Mouse (Mus musculus): ENCODE measurements around the gene Gpr156. TPM values are rescaled to one million over a fixed set of nuclear protein-coding genes. Genes with fewer than 3 reads are reported as not detected.
"Not testable (repeated sequence)": the region's sequence is repeated elsewhere in the genome, so short reads cannot be mapped to it uniquely, and the experiment has no call there.

Gpr156 gene
- total RNA-seq, 2 experiments from 2014 or later: 1.2 to 1.5 TPM

- no peak for DNase-seq (ENCODE audit: low spot score in 2 of 2)
Measured at GRCm38 (mm10) chr16:37997771-37998170, 81.5 kb downstream of the Gpr156 start.

GRCm38 (mm10) chr16:37999762-38000161 lies 83.5 kb downstream of the Gpr156 start:
- no peak for DNase-seq (ENCODE audit: low spot score in 2 of 2)

GRCm38 (mm10) chr16:38000178-38000577 lies 83.9 kb downstream of the Gpr156 start:
- no peak for DNase-seq (ENCODE audit: low spot score in 2 of 2)

GRCm38 (mm10) chr16:38001766-38002165 lies 85.5 kb downstream of the Gpr156 start:
- DNase-seq (ENCODE audit: low spot score in 2 of 2): no peak

DNA sequence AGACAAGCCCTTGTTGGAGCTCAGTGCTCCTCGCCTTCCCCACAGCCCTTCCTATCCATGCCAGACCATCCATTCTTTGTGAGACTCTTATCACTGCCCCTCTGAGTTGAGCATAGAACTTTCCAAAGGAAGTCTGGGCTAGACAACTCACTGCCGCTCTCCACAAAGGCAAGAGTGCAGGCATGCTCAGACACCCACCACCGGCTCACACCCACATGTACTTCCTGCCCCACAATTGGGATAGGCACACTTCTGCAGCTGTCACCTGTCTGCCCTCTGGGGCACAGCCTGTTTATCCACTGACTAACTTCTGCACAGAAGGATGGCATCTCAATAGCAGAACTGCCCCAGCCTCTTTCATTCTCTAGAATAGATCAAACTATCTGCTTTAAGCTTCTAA lies 86.2 kb downstream of the Gpr156 start:
- DNase-seq (ENCODE audit: low spot score in 2 of 2): no peak

DNA sequence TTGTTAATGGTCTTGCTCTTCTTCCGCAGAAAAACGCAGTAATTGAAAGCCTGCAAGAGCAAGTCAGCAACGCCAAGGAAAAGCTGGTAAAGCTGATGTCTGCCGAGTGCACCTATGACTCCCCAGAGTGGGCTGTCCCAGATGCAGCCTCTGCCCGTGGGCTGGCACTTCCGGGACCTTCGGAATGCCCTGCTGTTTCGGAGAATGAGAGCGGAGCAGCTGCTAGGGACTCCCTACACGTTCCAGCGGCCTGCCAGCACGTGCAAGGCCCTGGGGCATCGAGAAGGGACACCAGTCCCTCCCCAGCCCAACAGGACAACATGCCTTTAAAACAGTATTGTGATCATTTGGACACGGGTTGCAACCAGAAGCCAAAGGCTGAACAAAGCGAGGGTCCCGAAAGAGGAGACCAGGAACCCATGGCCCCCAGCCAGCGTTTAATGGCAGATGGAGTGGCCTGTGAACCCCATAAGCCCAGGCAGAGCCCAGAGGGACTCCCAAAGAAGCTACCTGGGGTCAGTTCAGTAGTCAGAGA lies 88.3 kb downstream of the Gpr156 start:
- DNase-seq (ENCODE audit: low spot score in 2 of 2): peak in 1 of 2 experiments; percentile 2

DNA sequence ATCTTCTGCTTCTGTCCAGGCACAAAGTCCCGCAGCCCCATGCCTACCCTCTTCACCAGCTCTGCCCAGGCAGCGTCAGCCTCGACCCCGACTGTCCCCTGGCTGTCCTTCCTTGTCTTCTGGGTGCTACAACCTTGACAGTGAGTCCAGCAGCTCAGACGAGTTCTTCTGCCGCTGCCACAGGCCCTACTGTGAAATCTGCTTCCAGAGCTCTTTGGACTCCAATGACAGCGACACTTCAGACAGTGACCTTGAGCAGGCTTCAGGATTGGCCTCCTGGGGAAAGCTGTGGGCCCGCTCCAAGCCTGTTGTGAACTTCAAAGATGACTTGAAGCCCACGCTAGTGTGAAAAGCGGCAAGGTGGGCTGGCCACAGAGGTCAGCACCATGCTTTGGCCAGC lies 89.2 kb downstream of the Gpr156 start:
- DNase-seq (ENCODE audit: low spot score in 2 of 2): peak in 1 of 2 experiments; percentile 1

DNA sequence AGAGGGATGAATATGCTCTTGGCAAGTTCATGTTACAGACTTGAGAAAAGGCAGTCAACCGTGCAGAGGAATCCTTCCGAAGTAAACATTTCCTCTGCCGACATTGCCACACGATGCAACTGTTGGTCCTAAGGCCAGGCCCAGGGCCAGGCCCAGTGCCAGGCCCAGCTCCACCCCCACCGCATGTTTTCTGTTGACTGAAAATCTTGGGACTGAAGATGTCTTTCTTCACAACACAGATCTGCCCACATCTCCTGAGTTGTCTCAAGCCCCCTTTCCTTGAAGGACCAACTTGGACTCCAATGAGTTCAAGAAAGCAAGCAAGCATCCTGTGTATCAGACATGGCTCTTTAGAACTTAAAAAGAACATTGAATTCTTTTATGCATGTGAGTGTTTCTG lies 92.1 kb downstream of the Gpr156 start:
- no peak for DNase-seq (ENCODE audit: low spot score in 2 of 2)

DNA sequence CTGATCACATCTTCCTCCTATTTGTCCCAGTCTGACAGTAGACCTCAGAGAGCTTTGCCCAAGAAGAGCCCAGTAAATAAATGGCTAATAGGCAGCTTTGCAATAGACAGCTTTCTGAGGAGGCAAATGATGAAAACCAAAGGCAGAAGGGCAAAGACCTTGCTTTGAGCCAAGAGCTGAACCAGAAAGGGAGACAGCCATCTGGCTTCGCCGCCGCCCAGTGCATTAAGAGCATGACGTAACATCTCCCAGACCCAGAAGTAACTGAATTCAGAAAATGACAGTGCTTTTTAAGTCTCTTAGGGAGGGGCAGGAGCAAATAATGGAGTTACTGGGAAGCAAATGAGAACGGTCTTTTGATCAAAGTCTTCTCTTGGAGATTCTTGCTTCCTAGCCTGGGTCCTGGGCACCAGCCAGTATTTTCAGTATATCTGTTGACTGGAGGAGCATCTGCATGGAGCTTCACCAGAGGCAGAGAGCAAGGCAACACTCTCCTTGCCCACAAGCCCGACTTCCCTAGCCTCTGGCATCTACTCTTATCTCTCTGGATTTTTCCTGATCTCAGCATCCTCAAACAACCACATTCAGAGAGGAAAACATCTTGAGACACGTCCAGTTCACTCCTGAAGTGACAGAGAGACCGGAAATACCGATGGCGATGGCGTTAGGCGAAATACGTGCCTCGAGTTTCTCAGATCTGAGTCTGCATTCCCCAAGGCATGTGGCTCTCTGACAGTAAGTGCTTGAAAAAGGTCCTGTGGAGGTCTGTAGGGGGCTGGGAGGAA lies 92.9 kb downstream of the Gpr156 start:
- DNase-seq (ENCODE audit: low spot score in 2 of 2): no peak

DNA sequence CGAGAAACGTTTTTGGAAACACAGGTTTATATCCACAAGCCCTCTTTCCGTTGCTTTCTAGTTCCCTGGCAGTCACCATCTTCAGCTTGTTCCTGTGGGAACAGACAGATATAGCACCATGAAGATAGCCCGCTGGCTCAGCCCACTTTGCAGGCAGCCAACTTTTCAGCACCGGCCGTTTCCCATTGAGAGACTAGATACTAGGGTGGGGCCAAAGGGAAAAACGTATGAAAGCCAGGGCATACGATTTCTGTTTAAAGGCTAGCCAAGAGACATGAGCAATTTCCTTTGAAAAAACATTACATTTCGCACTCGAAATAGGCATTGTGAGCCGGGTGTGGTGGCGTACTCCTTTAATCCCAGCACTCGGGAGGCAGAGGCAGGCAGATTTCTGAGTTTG lies 95.2 kb downstream of the Gpr156 start:
- no peak for DNase-seq (ENCODE audit: low spot score in 2 of 2)

GRCm38 (mm10) chr16:38012382-38012781 lies 96.1 kb downstream of the Gpr156 start:
- DNase-seq (ENCODE audit: low spot score in 2 of 2): no peak

DNA sequence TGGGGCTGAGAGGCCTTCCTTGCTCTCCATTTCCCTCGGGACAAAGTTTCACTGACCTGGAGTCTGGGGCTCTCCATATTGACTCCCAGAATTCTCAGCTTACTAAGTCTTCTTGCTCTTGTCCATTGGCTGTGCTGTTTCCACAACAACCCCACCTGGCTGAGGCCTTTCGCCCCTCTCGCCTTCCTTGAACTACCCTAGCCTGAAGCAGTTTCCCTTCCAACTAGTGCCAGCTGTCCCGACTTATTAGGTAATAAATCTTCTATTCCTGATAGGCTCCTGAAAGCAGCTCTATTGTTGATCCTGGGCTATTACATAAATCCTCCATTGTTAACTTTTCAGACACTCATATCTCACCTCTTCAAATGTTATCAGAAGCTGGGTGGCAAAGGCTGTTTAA lies 96.6 kb downstream of the Gpr156 start:
- no peak for DNase-seq (ENCODE audit: low spot score in 2 of 2)

DNA sequence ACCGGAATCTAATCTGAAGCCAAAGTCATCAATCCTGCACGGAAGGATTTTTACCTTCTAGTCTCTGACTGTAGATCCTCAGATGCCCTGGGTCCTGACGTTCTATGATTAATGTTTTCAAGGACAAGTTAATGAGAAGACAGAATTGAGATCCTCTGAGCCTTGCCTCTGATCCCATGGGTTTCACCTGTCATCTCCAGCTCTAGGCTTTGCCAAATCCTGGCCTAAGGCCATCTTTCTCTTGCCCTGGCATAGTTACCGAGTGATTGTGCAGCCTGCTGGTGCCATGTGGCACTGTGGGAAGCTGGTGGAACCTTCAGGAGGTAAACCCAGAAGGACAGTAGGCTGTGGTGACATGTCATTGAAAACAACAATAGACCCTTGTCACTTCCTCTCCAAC lies 98.7 kb downstream of the Gpr156 start:
- no peak for DNase-seq (ENCODE audit: low spot score in 2 of 2)

- DNase-seq (ENCODE audit: low spot score in 2 of 2): no peak
Measured at GRCm38 (mm10) chr16:38016928-38017524, 100.7 kb downstream of the Gpr156 start.

GRCm38 (mm10) chr16:38017958-38018376 lies 101.7 kb downstream of the Gpr156 start:
- DNase-seq (ENCODE audit: low spot score in 2 of 2): no peak

DNA sequence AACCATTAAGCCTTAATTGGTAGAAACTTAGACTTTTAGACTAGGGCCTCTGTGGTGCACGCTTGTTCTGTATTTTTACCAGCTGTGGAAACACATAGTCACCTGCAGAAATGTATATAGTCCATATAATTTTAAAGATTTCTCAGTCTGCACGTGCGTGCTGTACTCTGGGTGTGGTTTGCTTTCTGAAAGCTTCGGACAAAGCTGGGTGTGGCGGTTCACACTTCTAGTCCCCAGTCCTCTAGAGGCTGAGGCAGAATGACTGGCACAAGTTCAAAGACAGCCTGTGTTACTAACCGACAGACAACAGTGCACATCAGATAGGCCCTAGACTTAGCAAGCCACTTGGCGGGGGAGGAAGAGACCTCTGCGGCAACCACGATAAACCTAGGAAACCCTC lies 116.3 kb downstream of the Gpr156 start:
- no peak for DNase-seq (ENCODE audit: low spot score in 2 of 2)

GRCm38 (mm10) chr16:38033071-38033470 lies 116.8 kb downstream of the Gpr156 start:
- DNase-seq (ENCODE audit: low spot score in 2 of 2): no peak

DNA sequence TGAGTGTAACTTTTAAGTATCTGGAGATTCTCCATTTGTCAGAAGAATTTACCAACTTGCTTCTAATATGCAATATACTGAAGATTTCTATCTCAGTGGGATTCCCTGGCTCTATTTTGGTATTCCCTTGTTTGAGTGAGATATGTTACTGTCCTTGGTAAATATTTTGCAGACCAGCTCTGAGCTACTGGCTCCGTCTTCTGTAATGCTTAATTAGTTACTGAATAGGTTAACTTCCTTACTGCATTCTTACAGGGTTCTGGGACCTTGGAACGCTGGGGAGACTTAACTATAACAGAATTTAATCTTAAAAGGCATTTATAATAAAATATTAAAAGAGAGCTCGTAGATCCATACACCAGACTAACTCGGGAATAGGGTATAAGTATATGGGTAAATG lies 121.8 kb downstream of the Gpr156 start:
- not testable (repeated sequence) for DNase-seq (ENCODE audit: low spot score in 2 of 2)

DNA sequence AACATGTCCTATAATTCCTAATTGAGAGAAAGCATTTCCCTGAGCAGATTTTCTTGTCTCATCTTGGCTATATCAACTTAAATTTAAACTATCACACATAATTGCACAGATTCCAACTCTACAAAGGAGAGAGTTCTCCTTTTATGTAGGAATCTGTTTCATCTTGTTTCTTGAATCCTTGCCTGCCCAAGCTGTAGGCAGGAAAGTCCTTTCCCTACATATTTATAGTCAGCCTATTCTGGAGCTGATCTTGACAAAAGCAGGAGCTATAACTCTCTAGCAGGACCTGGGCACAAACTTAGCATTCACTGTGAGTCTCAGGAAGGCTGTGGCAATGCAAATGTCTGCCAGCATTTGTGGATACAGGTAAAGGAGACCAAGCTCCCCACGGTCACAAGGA lies 125.9 kb downstream of the Gpr156 start:
- no peak for DNase-seq (ENCODE audit: low spot score in 2 of 2)

DNA sequence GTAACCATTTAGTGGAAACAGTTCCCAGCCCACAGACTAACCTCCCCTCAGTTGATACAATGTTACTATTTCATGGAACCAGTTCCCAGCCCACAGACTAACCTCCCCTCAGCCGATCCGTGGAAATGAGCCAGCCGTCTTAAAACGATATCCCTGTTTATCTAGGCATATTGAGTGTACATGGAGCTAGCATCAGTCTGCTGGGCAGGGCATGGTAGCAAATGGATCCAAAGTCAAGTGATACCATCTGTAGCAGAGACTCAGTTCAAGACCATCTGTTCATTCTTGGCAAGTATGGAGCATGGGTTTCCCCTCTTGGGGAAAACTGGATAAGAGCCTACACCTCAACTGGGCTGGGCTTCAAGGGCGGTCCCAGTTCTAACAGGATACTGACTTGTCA lies 128.3 kb downstream of the Gpr156 start:
- no peak for DNase-seq (ENCODE audit: low spot score in 2 of 2)

DNA sequence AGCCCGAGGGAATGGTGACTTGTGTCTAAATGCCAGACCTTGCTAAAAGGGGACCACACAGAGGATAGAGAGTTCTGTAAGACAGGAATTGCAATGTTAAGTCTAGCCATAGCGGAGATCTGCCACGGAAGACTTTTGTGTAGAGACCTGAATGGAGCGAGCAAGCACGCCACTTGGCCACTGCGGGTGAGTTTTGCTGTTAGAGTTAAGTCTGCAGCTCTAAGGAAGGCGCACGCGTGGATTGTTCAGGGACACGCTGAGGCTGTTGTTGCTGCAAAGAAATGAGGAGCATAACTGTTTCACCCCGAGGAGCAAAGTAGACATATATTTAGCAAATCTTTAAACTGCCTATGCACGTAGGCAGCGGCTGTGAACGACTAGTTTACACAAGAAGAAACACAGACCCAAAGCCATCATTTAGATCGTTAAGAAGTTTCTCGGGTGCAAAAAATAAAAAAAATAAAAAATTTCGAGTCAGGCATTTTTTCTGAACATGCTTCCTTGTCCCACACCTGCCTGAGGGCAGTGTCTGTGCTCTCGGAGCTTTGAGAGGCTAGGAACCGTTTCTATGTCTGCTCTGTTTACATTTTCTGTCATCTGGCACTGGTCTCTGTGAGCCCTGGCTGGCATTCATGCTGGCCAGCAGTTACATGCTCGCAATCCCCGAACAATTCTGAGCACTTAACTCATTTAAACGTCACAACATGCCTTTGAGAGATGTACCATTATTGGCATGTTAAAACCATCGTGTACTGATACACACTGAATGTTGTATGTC lies 131.7 kb downstream of the Gpr156 start:
- DNase-seq (ENCODE audit: low spot score in 2 of 2): no peak

Data from adrenal gland, postnatal 4 days (tissue).